Mouse (Mus musculus): ENCODE measurements around the gene Plxnb1. TPM values are rescaled to one million over a fixed set of nuclear protein-coding genes. Genes with fewer than 3 reads are reported as not detected.

Gene Plxnb1
- total and polyA plus RNA-seq, 3 experiments, result under 0.01 TPM; not detected in 2

DNA sequence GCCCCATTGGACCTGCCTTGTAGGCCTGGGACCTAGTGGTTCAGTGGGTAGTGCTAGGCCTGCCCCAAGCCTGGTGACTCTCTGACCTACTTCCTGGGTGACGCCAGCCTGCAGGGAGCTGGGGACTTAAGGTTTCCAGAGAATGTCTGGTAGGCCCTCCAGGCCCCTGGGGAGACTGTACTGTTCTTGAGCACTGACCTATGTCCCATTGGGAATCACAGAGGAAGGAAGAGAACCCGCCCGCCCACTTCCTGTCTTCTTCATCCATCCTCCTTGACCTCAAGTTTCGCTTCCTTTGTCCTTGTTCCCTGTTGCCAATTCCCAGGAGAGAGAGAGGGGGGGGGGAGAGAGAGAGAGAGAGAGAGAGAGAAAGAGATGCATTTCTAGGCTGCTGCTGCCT, 22.9 kb downstream of the Plxnb1 start:
- TF ChIP-seq SMC3 (IDR thresholded peaks at IDR 0.05; ENCODE audit: low read depth, low read length) (no peak), CTCF (conservative IDR thresholded peaks at IDR 0.05 in 1 of 2, IDR thresholded peaks at IDR 0.05 in 1 of 2; ENCODE audit: low read depth in 2 of 2, low read length in 2 of 2) (no peak), USF1 (IDR thresholded peaks at IDR 0.05; ENCODE audit: low read depth, low read length) (no peak), ELF1 (IDR thresholded peaks at IDR 0.05; ENCODE audit: low read depth, low read length) (no peak), TBP (conservative IDR thresholded peaks at IDR 0.05; ENCODE audit: low read depth, low read length) (no peak), ZNF384 (IDR thresholded peaks at IDR 0.05; ENCODE audit: low read depth, low read length) (no peak), E2F4 (IDR thresholded peaks at IDR 0.05; ENCODE audit: insufficient replicate concordance, low read depth, low read length) (no peak), MAFK (IDR thresholded peaks at IDR 0.05; ENCODE audit: insufficient replicate concordance, low read length) (no peak), MEF2A (IDR thresholded peaks at IDR 0.05; ENCODE audit: borderline replicate concordance, low read depth, low read length) (no peak), POLR2A (IDR thresholded peaks at IDR 0.05; ENCODE audit: low read depth, low read length) (no peak), MAX (IDR thresholded peaks at IDR 0.05; ENCODE audit: low read length) (no peak)
- no peaks in the 10 kb centered on the region for H3K36me3 ChIP-seq (replicated peaks in 1 of 2; ENCODE audit: control insufficient read depth in 1 of 2, insufficient read depth in 1 of 2, low read length in 1 of 2)
- H3K9me3 ChIP-seq (replicated peaks; ENCODE audit: low read length), result no peaks in the 10 kb centered on the region
- peaks cover 5 to 9% of the 10 kb centered on the region in 2 experiments; a peak in 3 of 4 replicates for H3K4me1 ChIP-seq (ENCODE audit: control insufficient read depth in 1 of 2, insufficient read depth in 2 of 2)
- H3K27ac ChIP-seq (ENCODE audit: insufficient read depth, low read depth), result no peak overlapping the region
- H3K4me2 ChIP-seq (ENCODE audit: insufficient read depth, low read depth, poor library complexity, severe bottlenecking), result no peak overlapping the region
- no peak overlapping the region for H3K4me3 ChIP-seq (replicated peaks in 1 of 3; ENCODE audit: low read depth in 2 of 3, low read length in 2 of 3, poor library complexity in 1 of 3)
- DNase-seq (ENCODE audit: extremely low read depth), result peak; percentile 10
- in situ Hi-C loops (cut with MboI; ENCODE audit: low pct_ligation_motif_present, low pct_unique_long_range_greater_than_20kb, low sequenced_read_pairs) (loop anchor here (5.0 kb wide), 2 partner anchors 36 to 116 kb away; partner anchors contain the start of genes Ccdc51 and Tma7), dilution Hi-C loops (cut with MboI; ENCODE audit: extremely low pct_ligation_motif_present, extremely low pct_unique_long_range_greater_than_20kb, low sequenced_read_pairs) (no loop called here)
- no peak overlapping the region for H3K9ac ChIP-seq (ENCODE audit: insufficient read depth, low read depth)
- no peaks in the 10 kb centered on the region for H3K79me2 ChIP-seq (replicated peaks; ENCODE audit: control insufficient read depth, extremely low read depth, insufficient read depth, poor library complexity, severe bottlenecking)
- peaks cover 37% of the 10 kb centered on the region for H3K27me3 ChIP-seq (replicated peaks)

- in situ Hi-C loops (cut with MboI; ENCODE audit: low pct_ligation_motif_present, low pct_unique_long_range_greater_than_20kb, low sequenced_read_pairs), result loop anchor here (5.0 kb wide), 2 partner anchors 37 to 117 kb away; partner anchors contain the start of genes Ccdc51 and Tma7
- dilution Hi-C loops (cut with MboI; ENCODE audit: extremely low pct_ligation_motif_present, extremely low pct_unique_long_range_greater_than_20kb, low sequenced_read_pairs), result no loop called here
These were observed 24.4 kb downstream of the Plxnb1 start for GRCm38 (mm10) chr9:109119571-109119970.

DNA sequence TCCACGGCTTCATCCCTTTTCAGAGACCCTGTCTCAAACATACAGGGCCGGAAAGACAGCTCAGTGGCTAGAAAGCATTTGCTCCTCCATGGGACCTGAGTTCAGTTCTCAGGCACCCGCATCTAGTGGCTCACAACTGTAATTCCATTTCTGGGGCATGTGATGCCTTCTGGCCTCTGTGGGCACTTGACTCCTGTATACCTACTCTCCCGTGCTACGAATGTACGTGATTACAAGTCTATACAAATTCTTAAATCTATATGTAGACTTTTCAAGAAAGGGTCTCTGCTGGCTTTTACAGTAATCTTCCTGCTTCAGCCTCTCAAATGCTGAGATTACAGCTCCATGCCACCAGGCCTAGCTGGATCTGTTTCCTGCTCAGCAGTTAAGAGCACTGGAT, 25.8 kb downstream of the Plxnb1 start:
- H3K27ac ChIP-seq (ENCODE audit: insufficient read depth, low read depth), result no peak overlapping the region
- no peaks in the 10 kb centered on the region for H3K9me3 ChIP-seq (replicated peaks; ENCODE audit: low read length)
- dilution Hi-C loops (cut with MboI; ENCODE audit: extremely low pct_ligation_motif_present, extremely low pct_unique_long_range_greater_than_20kb, low sequenced_read_pairs) (no loop called here), in situ Hi-C loops (cut with MboI; ENCODE audit: low pct_ligation_motif_present, low pct_unique_long_range_greater_than_20kb, low sequenced_read_pairs) (no loop called here)
- no peaks in the 10 kb centered on the region for H3K36me3 ChIP-seq (replicated peaks in 1 of 2; ENCODE audit: control insufficient read depth in 1 of 2, insufficient read depth in 1 of 2, low read length in 1 of 2)
- no peaks in the 10 kb centered on the region for H3K79me2 ChIP-seq (replicated peaks; ENCODE audit: control insufficient read depth, extremely low read depth, insufficient read depth, poor library complexity, severe bottlenecking)
- no peak for DNase-seq (ENCODE audit: extremely low read depth)
- TF ChIP-seq NELFE (IDR thresholded peaks at IDR 0.05; ENCODE audit: low read depth, low read length) (no peak), SMC3 (IDR thresholded peaks at IDR 0.05; ENCODE audit: low read depth, low read length) (no peak), POLR2A (IDR thresholded peaks at IDR 0.05; ENCODE audit: low read depth, low read length) (no peak), USF1 (IDR thresholded peaks at IDR 0.05; ENCODE audit: low read depth, low read length) (no peak)
- no peak overlapping the region for H3K4me2 ChIP-seq (ENCODE audit: insufficient read depth, low read depth, poor library complexity, severe bottlenecking)
- peaks cover 7 to 9% of the 10 kb centered on the region in 2 experiments; a peak in 3 of 4 replicates for H3K4me1 ChIP-seq (ENCODE audit: control insufficient read depth in 1 of 2, insufficient read depth in 2 of 2)
- no peak overlapping the region for H3K9ac ChIP-seq (ENCODE audit: insufficient read depth, low read depth)
- H3K4me3 ChIP-seq (replicated peaks in 1 of 3; ENCODE audit: low read depth in 2 of 3, low read length in 2 of 3, poor library complexity in 1 of 3), result no peak overlapping the region
- H3K27me3 ChIP-seq (replicated peaks), result peaks cover 24% of the 10 kb centered on the region

More at GRCm38 (mm10) chr9:109119571-109119970, 24.4 kb downstream of the Plxnb1 start:
- H3K27me3 ChIP-seq (replicated peaks), result peaks cover 35% of the 10 kb centered on the region
- peaks cover 7 to 9% of the 10 kb centered on the region in 2 experiments; a peak in 3 of 4 replicates for H3K4me1 ChIP-seq (ENCODE audit: control insufficient read depth in 1 of 2, insufficient read depth in 2 of 2)
- no peak overlapping the region for H3K4me3 ChIP-seq (replicated peaks in 1 of 3; ENCODE audit: low read depth in 2 of 3, low read length in 2 of 3, poor library complexity in 1 of 3)
- no peaks in the 10 kb centered on the region for H3K79me2 ChIP-seq (replicated peaks; ENCODE audit: control insufficient read depth, extremely low read depth, insufficient read depth, poor library complexity, severe bottlenecking)
- no peaks in the 10 kb centered on the region for H3K9me3 ChIP-seq (replicated peaks; ENCODE audit: low read length)
- H3K4me2 ChIP-seq (ENCODE audit: insufficient read depth, low read depth, poor library complexity, severe bottlenecking), result no peak overlapping the region
- no peaks in the 10 kb centered on the region for H3K36me3 ChIP-seq (replicated peaks in 1 of 2; ENCODE audit: control insufficient read depth in 1 of 2, insufficient read depth in 1 of 2, low read length in 1 of 2)
- TF ChIP-seq JUN (IDR thresholded peaks at IDR 0.05; ENCODE audit: insufficient read depth, low read depth, low read length) (no peak), NELFE (IDR thresholded peaks at IDR 0.05; ENCODE audit: low read depth, low read length) (no peak), USF2 (conservative IDR thresholded peaks at IDR 0.05; ENCODE audit: low read depth, low read length) (no peak), MEF2A (IDR thresholded peaks at IDR 0.05; ENCODE audit: borderline replicate concordance, low read depth, low read length) (no peak), RAD21 (IDR thresholded peaks at IDR 0.05; ENCODE audit: low read depth, low read length) (no peak), PAX5 (IDR thresholded peaks at IDR 0.05; ENCODE audit: low read length) (no peak)
- H3K9ac ChIP-seq (ENCODE audit: insufficient read depth, low read depth), result no peak overlapping the region
- DNase-seq (ENCODE audit: extremely low read depth), result no peak
- no peak overlapping the region for H3K27ac ChIP-seq (ENCODE audit: insufficient read depth, low read depth)

Measured in CH12.LX (cell line).